Mouse (Mus musculus) olfactory bulb, adult 2 months (tissue): ENCODE measurements around the gene Lgi1.

ENCODE experiments used
- CTCF ChIP-seq: fragments of 200-500 bp; IDR thresholded peaks from 2 replicates; pipeline ENCODE4 v1.5.1; 2012; ENCODE audit warnings: low read depth, mild to moderate bottlenecking, low read length, moderate library complexity; ENCODE audit not compliant: insufficient read depth
- POLR2A ChIP-seq: fragments of 200-500 bp; IDR thresholded peaks from 2 replicates; pipeline ENCODE4 v1.6.1; 2012; ENCODE audit warnings: mild to moderate bottlenecking, low read depth, low read length, moderate library complexity; ENCODE audit not compliant: insufficient read depth

DNA sequence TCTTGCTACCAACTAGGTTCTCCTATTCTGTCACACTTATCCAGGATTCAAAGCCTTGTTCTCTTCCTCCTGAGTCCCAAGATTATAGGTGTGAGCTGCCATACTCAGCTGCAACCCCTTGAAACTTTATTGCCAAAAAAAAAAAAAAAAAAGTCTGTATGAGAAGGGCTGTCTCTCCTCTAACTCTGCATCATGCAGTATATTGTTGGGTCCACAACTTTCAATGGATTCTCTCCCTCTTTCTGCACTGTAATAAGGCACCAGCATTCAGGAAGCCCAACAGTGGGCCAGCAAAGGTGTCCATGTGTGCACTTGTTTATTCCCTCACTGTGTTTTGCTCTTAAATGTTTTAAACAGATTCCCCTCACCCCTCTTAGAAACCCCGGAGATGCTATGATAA is 66.7 kb downstream of the Lgi1 start:
- no peak for TF ChIP-seq CTCF
- TF ChIP-seq POLR2A, result no peak
